Mouse (Mus musculus) cerebellum, adult 11-12 months (tissue): ENCODE measurements around the gene Btg2.
A peak's percentile ranks its signal among the peaks of the same experiment; 100 is the strongest.

Experiments
- DNase-seq: peaks from one replicate; pipeline ENCODE4 v3.0.0; 2022

The Btg2 gene

GRCm38 (mm10) chr1:134076789-134077188 is 2.1 kb downstream of the Btg2 start:
- no peak for DNase-seq

- DNase-seq: no peak
Observed at GRCm38 (mm10) chr1:134075532-134075931, 3.4 kb downstream of the Btg2 start.

DNA sequence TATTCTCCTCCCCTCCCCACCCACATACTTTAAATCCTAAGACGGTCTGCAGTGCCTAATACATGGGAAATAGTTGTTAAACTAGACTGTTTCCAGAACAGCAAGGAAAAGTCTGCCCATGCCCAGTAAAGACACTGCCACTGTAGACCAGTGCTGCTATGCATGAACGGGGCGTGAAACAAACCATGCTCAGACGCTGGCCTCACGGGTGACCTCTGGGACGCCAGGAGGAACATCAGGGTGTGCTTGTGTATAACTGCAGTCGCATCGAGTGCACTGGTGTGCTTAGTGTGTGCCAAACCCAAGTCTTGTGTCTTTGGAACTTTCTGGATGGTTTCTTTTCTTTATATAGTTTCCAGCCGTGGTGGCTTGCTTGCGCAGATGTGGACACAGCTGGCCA is 4.3 kb downstream of the Btg2 start:
- no peak for DNase-seq

DNA sequence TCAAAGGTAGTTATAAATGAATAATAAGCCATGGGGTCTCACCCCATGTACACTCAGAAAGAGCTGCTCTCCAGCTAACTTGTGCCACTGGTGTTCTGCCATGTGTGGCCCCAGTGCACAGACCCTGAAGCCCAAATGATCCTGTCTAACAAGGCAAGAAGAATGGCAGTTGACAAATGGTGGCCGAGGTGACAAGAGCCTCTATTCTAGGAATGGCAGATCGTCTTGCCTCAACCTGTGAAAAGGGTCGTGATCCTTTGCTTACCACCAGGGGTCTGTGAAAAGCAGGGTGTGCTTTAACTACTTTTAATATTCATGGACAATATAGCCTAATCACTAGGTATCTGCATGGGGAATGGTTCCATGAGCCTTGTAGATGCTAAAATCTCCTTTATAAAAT is 4.7 kb downstream of the Btg2 start:
- DNase-seq: no peak

DNA sequence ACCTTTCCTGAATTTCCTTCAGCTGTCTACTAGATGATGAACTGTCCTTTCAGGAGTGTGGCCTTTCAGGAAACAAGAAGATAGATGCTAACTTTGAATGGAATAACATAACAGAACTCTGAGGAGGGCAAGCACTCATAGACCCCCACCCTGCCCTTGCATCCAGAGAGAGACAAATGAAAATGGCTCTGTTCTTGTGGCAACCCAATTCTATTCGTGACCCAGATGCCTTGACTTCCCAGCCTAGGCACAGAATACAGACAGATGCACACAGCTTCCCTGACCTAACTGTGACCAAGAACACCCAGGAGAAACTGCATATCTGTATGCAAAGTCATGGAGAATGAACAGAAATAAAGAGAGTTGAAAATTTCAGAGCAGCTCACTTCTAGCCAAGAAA is 5.3 kb downstream of the Btg2 start:
- no peak for DNase-seq

DNA sequence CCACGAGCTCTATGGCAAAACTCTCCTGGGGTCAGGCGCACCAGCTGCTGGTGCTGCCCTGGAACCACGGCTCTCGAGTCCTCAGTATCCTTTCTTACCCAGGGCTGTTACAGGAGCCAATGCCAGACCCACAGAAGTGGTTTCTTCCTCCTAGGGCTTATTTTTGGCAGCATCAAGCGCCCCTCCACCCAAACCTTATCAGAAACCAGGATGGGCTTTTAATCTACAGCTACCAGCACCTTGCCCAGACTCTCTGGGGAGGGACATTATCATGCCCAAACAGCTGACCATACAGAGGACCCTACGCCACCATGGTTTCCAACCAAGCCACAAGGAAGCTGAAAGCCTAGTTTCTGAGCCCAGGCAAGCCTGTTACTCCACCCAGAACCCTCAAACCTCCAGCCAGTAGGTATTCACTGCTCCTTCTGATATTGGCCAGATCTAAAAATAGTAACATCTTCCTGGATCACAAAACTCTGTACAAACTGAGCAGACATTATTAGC is 5.8 kb downstream of the Btg2 start:
- no peak for DNase-seq

DNA sequence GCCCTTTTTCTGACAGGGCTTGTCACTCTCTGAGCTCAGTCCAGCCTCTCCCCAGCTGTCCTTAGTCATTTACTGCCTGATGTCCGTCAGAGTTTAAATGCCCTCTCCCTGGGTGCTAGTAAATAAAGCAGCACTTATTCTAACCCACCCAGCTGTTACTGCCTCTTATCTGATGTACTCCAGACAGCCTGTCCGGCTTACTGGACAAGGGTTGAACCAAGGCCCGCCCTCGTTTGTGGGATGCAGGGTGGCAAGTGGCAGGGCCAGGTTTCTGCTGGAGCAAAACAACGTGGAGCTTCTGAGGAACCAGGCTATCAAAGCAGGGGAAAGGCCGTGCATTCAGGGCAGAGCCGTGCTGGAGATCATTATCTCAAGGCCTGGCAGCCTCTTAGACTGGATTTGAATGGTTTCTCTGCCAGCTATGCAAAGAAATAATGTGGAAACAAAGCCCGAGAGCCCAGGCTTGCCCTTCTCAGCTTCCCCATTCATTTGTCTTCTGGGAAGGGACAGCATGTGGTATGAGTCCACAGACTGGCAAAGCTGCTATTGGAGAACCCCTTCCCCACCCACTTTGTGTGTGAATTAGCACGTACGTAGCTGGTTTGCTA is 7.4 kb downstream of the Btg2 start:
- DNase-seq: no peak

- no peak for DNase-seq
Observed at GRCm38 (mm10) chr1:134070099-134070669, 8.7 kb downstream of the Btg2 start.

- no peak for DNase-seq
Observed at GRCm38 (mm10) chr1:134067143-134067619, 11.7 kb downstream of the Btg2 start.

GRCm38 (mm10) chr1:134066554-134066953 is 12.4 kb downstream of the Btg2 start:
- DNase-seq: no peak

GRCm38 (mm10) chr1:134065241-134065809 is 13.6 kb downstream of the Btg2 start:
- DNase-seq: no peak

GRCm38 (mm10) chr1:134064296-134064831 is 14.6 kb downstream of the Btg2 start:
- DNase-seq: no peak

DNA sequence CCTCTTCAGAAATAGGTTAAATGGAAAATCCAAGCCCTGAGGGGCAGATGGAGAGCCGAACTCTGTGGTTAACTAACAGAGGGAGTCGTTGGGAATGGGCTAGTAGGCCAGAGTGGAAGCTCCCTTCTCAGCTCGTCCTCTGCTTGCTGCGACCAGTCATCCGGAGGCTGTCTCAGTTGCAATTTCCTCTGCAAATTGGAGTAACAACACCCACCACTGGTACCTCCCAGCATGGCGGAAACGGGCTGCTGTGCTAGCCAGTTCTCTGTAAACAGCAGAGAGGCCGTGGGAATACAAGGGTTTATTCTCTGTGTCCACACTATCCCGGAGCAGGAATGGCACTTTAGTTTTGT is 15.2 kb downstream of the Btg2 start:
- no peak for DNase-seq

DNA sequence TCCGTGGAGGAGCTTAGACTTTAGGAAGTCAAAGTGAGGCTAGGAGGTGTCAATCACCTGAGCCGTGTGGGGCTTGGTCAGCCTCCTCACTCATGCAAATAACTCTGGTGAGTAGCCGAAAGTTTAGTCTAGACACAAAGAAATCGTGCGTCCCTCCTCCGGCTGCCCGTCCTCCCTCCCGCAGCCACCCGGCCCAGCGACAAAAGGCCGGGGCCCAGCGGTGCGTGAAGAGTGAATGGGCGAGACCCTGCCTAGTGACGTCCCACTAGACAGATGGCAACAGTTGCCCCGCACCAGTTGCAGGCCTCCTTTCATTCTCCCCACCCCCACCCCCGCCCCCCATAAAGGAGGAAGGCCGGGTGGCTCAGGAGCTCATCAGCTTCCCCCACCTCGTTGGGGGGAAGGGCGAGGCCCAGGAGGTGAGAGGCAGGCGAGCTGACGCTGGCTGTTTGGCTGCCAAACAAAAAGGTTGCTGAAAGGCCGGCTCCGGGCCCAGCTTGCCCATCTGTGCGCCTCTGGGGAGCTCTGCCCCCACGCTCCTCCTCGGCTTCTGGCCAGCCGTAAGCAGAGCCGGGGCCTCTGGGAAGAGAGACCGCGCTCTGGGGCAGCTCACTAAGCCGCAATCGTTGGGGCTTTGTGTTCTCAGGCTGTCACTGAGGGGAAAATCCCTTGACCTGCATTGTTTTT is 15.7 kb downstream of the Btg2 start:
- DNase-seq: peak; percentile 63

GRCm38 (mm10) chr1:134062411-134063085 is 16.4 kb downstream of the Btg2 start:
- no peak for DNase-seq

GRCm38 (mm10) chr1:134061915-134062314 is 17.0 kb downstream of the Btg2 start:
- DNase-seq: no peak

- DNase-seq: peak; percentile 91
Observed at GRCm38 (mm10) chr1:134060849-134061569, 17.9 kb downstream of the Btg2 start.

DNA sequence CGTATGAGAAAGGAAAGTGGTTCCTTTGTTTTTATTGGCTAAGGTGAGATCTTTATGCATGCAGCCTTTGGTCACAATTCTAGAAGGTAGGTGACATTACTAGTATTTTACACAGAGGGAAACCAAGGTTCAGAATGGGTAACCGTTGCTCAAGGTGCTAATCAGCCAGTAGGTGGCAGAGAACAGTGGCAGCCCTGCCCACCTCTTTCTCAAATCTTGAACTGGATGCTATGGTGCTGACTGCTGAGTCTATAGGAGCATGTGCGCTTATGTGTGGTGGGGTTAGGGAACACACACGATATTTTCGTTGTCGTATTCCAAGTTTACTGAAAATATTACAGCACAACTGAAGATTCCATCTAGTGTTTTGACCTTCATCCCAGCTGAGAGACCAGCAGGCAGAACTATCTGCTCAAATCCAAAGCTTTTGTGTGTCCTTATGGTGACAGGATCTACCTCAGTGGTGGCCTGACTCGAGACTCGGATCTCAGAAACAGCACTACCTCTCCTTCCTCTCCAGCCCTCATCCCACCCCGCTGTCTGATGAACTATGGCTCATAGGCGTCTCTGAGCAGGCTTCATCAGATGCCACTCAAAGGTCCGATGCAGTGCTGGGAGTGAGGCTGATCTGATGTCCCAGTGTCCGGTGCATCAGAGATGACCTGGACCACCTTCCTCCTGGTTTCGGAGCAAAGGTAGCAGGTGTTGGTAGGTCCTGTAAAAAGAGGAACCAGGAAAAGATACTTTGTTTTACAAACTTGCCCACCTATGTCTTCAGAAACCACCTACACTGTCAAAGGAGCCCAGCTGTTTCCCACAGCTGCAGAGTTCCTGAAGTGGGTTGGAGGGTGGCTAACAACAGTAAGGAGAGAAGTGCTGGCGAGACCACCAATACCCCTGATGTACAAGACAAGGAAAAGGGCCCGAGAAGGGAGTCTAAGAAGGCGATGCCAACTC is 18.9 kb downstream of the Btg2 start:
- DNase-seq: no peak

DNA sequence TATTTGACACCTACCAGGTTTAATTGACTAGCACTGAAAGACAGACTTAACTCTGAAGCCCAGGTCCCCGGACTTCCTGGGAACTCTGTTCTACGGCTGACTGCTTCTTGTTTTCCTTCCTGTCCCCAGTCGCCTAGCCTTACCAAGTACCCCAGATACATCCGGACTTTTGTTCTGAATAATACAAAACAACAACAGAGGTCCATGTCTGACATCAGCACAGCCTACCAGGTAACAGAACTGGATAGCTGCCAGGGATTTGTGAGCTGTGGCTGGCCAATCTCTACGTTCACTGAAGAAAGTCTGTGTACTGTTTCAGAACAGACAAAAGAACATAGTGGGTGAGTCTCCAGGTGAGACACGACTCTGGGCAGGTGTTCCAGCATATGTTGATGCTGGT is 20.1 kb downstream of the Btg2 start:
- no peak for DNase-seq

DNA sequence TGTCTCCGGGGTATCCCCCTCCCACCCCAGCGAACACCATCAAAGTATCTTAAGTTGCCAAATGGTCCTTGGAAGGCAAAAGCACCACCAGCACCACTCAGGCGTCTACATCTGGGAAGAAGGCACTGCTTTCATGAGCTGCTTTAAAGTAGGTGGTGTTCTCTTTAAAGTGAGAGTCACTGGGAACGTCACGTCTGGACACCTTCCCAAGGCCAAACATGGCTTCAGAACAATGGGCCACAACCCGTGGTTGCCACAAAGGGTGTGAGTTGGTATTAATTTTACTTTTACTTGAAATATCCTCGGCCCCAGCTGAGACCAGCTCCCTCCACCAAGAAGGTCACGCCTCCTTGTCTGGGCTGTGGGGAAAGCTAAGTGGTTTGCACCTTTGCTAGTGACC is 21.2 kb downstream of the Btg2 start:
- no peak for DNase-seq

DNA sequence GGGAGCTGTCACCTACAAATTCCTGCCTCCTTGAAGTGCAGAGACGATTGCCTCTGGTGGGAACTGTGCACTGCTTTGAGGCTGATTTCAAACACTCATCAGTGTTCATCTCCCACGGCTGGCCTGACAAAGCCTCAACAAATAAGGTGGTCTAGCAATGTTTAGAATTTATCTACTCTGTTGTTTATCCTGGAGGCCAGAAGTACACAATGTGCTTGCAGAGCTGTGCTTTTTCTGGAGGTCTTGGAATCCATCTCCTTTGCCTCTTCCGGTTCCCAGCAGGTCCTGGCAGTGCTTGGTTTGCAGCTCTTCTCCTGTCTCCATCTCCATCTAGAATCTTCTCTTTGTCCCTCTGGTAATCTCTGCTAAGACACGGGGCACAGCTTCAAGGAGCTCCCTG is 22.6 kb downstream of the Btg2 start:
- no peak for DNase-seq
